Mouse (Mus musculus) cerebellum, adult 18-20 months (tissue): ENCODE measurements around the gene Cp.
"Not testable (repeated sequence)": the region's sequence is repeated elsewhere in the genome, so short reads cannot be mapped to it uniquely, and the experiment has no call there.

ENCODE experiments used
- DNase-seq, 2 experiments: peaks; one replicate each; pipeline ENCODE4 v3.0.0; 2021

Cp gene

GRCm38 (mm10) chr3:20007275-20007674 is 50.4 kb downstream of the Cp start:
- no peak for DNase-seq

GRCm38 (mm10) chr3:20007759-20008158 is 50.9 kb downstream of the Cp start:
- no peak for DNase-seq

- no peak for DNase-seq
These were observed 53.6 kb downstream of the Cp start for GRCm38 (mm10) chr3:20010464-20010863.

- DNase-seq: not testable (repeated sequence)
These were observed 54.1 kb downstream of the Cp start for GRCm38 (mm10) chr3:20010905-20011304.

- DNase-seq: no peak
These were observed 57.6 kb downstream of the Cp start for GRCm38 (mm10) chr3:20014454-20014853.

- DNase-seq: no peak
These were observed 61.2 kb downstream of the Cp start for GRCm38 (mm10) chr3:20018076-20018475.

- DNase-seq: no peak
These were observed 67.0 kb downstream of the Cp start for GRCm38 (mm10) chr3:20023832-20024231.

- DNase-seq: no peak
These were observed 69.6 kb downstream of the Cp start for GRCm38 (mm10) chr3:20026481-20026880.

- DNase-seq: no peak
These were observed 70.3 kb downstream of the Cp start for GRCm38 (mm10) chr3:20026996-20027689.

- DNase-seq: no peak
These were observed 70.9 kb downstream of the Cp start for GRCm38 (mm10) chr3:20027788-20028187.

- DNase-seq: no peak
These were observed 71.8 kb downstream of the Cp start for GRCm38 (mm10) chr3:20028640-20029039.

- no peak for DNase-seq
These were observed 74.0 kb downstream of the Cp start for GRCm38 (mm10) chr3:20030807-20031206.

GRCm38 (mm10) chr3:20033761-20034718 is 77.2 kb downstream of the Cp start:
- no peak for DNase-seq

GRCm38 (mm10) chr3:20034719-20035404 is 78.0 kb downstream of the Cp start, which contains the start of gene Hps3:
Gene Hps3 (minus strand): TSS chr3:20035315.
- peak; percentile 90 to 92 for DNase-seq

GRCm38 (mm10) chr3:20036069-20036468 is 79.2 kb downstream of the Cp start:
- DNase-seq: no peak

- DNase-seq: not testable (repeated sequence)
These were observed 84.6 kb downstream of the Cp start for GRCm38 (mm10) chr3:20041461-20041860.

GRCm38 (mm10) chr3:20044736-20045135 is 87.9 kb downstream of the Cp start:
- DNase-seq: not testable (repeated sequence)

GRCm38 (mm10) chr3:20057306-20058196 is 100.7 kb downstream of the Cp start, which contains the start of gene Hltf:
Gene Hltf (plus strand): TSS chr3:20057811.
- DNase-seq: peak; percentile 93 to 95

- peak in 1 of 2 experiments; percentile 9 for DNase-seq
These were observed 101.3 kb downstream of the Cp start for GRCm38 (mm10) chr3:20058197-20058541.
